ENCODE assay signal across 30 mouse cellular contexts in the genomic region with DNA sequence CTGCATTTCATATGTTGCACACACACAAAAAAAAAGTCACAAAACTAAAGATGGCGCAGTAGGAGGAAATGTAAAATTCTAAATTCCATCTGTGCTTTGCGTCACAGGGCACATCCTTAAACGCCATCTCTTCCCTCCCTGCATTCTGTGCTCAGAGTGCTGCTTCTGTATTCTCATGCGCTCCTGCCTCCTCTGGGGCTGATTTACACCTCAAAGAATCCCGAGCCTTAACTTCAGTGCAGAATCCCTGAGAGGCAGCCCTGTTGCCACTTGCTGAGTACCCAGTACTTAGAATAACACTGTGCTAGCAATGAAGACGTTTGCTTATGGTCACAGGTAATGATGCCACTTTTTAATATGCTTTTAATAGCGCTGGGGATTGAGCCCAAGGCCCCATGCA. TPM values are rescaled to one million over a fixed set of nuclear protein-coding genes. Genes with fewer than 3 reads are reported as not detected.
A peak's percentile ranks its signal among the peaks of the same experiment; 100 is the strongest.
DNase-seq lines count a peak whose midpoint lies in the region; ATAC-seq and TF ChIP-seq lines count a peak whose summit lies in the region.
"Had no signal": no experiment of that assay in that cellular context is flagged by ENCODE, and none has a peak within 500 bp of the region (broad histone marks: within the 10 kb centered on the region; RNA-seq: fewer than 3 reads in every experiment).

No protein-coding gene starts in this region.

- H3K36me3 ChIP-seq in midbrain, embryonic 14.5 days (ENCODE audit: control insufficient read depth, insufficient read depth, low read length) = no peaks in the 10 kb centered on the region
- no peaks in the 10 kb centered on the region for H3K36me3 ChIP-seq in midbrain, embryonic 15.5 days (replicated peaks)
- no peaks in the 10 kb centered on the region for H3K36me3 ChIP-seq in intestine, postnatal 0 days (ENCODE audit: control insufficient read depth, insufficient read depth)
- H3K36me3 ChIP-seq: embryonic facial prominence, embryonic 13.5 days; embryonic facial prominence, embryonic 15.5 days; forebrain, embryonic 10.5 days; forebrain, embryonic 12.5 days; G1E had no signal

- H3K4me1 ChIP-seq in midbrain, embryonic 14.5 days (ENCODE audit: control insufficient read depth, insufficient read depth, low read length) = no peaks in the 10 kb centered on the region
- 0 out of 2 replicates have a peak, but pooled peaks cover 3% of the 10 kb centered on the region for H3K4me1 ChIP-seq in midbrain, embryonic 15.5 days
- H3K4me1 ChIP-seq in intestine, postnatal 0 days (replicated peaks; ENCODE audit: control insufficient read depth, insufficient read depth, low read length) = no peaks in the 10 kb centered on the region
- H3K4me1 ChIP-seq: embryonic facial prominence, embryonic 15.5 days; forebrain, embryonic 10.5 days had no signal

- intact Hi-C loops in gastrocnemius, adult 2 months (cut with DNase I) = no loop called here

- no peaks in the 10 kb centered on the region for H3K9me3 ChIP-seq in midbrain, embryonic 14.5 days (ENCODE audit: control insufficient read depth, low read length)
- no peaks in the 10 kb centered on the region for H3K9me3 ChIP-seq in midbrain, embryonic 15.5 days
- H3K9me3 ChIP-seq in intestine, postnatal 0 days (ENCODE audit: control insufficient read depth) = no peaks in the 10 kb centered on the region
- H3K9me3 ChIP-seq: embryonic facial prominence, embryonic 13.5 days; embryonic facial prominence, embryonic 15.5 days; forebrain, embryonic 10.5 days; forebrain, embryonic 12.5 days had no signal

- ATAC-seq in midbrain, embryonic 14.5 days (ENCODE audit: low FRiP score, low TSS enrichment) = no peak
- ATAC-seq in midbrain, embryonic 15.5 days (replicated peaks) = no peak
- ATAC-seq in intestine, postnatal 0 days = no peak
- ATAC-seq: activated CD4-positive, CD25-positive, alpha-beta regulatory T cell, adult 4 months; CD4-positive, CD25-positive, alpha-beta regulatory T cell, adult 4 months; forebrain, embryonic 14.5 days; forebrain, embryonic 16.5 days; Patski had no signal

- no peak for TF ChIP-seq CTCF in gastrocnemius, adult 2 months (IDR thresholded peaks at IDR 0.05)
- TF ChIP-seq CTCF in intestine, postnatal 0 days (IDR thresholded peaks at IDR 0.05; ENCODE audit: low read depth) = no peak

- no peak overlapping the region for H3K9ac ChIP-seq in midbrain, embryonic 14.5 days (replicated peaks; ENCODE audit: low read length)
- H3K9ac ChIP-seq in midbrain, embryonic 15.5 days = no peak overlapping the region
- H3K9ac ChIP-seq in intestine, postnatal 0 days (ENCODE audit: low read depth, low read length) = no peak overlapping the region
- H3K9ac ChIP-seq: embryonic facial prominence, embryonic 13.5 days; embryonic facial prominence, embryonic 15.5 days; forebrain, embryonic 12.5 days had no signal

- DNase-seq in midbrain, embryonic 14.5 days = peak; percentile 34
- peak; percentile 62 for DNase-seq in R1 (ENCODE audit: low read depth, low spot score)
- no peak for DNase-seq in gastrocnemius, adult 2 months
- DNase-seq: adrenal gland, adult 8-10 months; adrenal gland, postnatal 14 days; adrenal gland, postnatal 36 days; B cell, adult 2 months; cerebellum, adult 18-20 months; cerebellum, adult 8-10 months; cerebellum, adult 9-11 months; cerebellum, postnatal 14 days; cerebellum, postnatal 36 days; embryo, embryonic 11 days had no signal

- H3K4me2 ChIP-seq in midbrain, embryonic 14.5 days (ENCODE audit: low read length) = no peak overlapping the region
- no peak overlapping the region for H3K4me2 ChIP-seq in midbrain, embryonic 15.5 days
- H3K4me2 ChIP-seq in intestine, postnatal 0 days (replicated peaks; ENCODE audit: low read depth) = no peak overlapping the region
- H3K4me2 ChIP-seq: embryonic facial prominence, embryonic 13.5 days; embryonic facial prominence, embryonic 15.5 days; forebrain, embryonic 12.5 days had no signal

- WGBS in midbrain, embryonic 14.5 days = 30% methylated on average over 7 of the region's 7 CpGs
- WGBS in midbrain, embryonic 15.5 days = 31% methylated on average over 7 of the region's 7 CpGs
- WGBS in intestine, postnatal 0 days = 44% methylated on average over 7 of the region's 7 CpGs

- no peaks in the 10 kb centered on the region for H3K27me3 ChIP-seq in midbrain, embryonic 14.5 days (ENCODE audit: control insufficient read depth, insufficient read depth, low read length)
- H3K27me3 ChIP-seq in midbrain, embryonic 15.5 days (replicated peaks) = no peaks in the 10 kb centered on the region
- no peaks in the 10 kb centered on the region for H3K27me3 ChIP-seq in intestine, postnatal 0 days (replicated peaks; ENCODE audit: control insufficient read depth, insufficient read depth, low read length)
- H3K27me3 ChIP-seq: CH12.LX; embryonic facial prominence, embryonic 15.5 days had no signal

- H3K27ac ChIP-seq in midbrain, embryonic 14.5 days (replicated peaks; ENCODE audit: low read depth, low read length) = no peak overlapping the region
- no peak overlapping the region for H3K27ac ChIP-seq in midbrain, embryonic 15.5 days
- no peak overlapping the region for H3K27ac ChIP-seq in gastrocnemius, adult 2 months
- H3K27ac ChIP-seq in intestine, postnatal 0 days (ENCODE audit: low read depth, low read length) = no peak overlapping the region
- H3K27ac ChIP-seq: embryonic facial prominence, embryonic 13.5 days; embryonic facial prominence, embryonic 15.5 days; forebrain, embryonic 10.5 days; forebrain, embryonic 12.5 days had no signal

- H3K4me3 ChIP-seq in midbrain, embryonic 14.5 days (replicated peaks; ENCODE audit: low read depth, low read length) = no peak overlapping the region
- no peak overlapping the region for H3K4me3 ChIP-seq in midbrain, embryonic 15.5 days
- no peak overlapping the region for H3K4me3 ChIP-seq in gastrocnemius, adult 2 months
- no peak overlapping the region for H3K4me3 ChIP-seq in intestine, postnatal 0 days (ENCODE audit: low read depth, low read length)
- H3K4me3 ChIP-seq: embryonic facial prominence, embryonic 13.5 days; embryonic facial prominence, embryonic 15.5 days; erythroblast, embryonic 14.5 days; forebrain, embryonic 10.5 days; forebrain, embryonic 12.5 days had no signal

RNA-seq across cellular contexts. Expression of a gene that starts 34.3 kb away (rescaled TPM):
- polyA plus RNA-seq in midbrain, embryonic 14.5 days (2014; fragmentation: Nextera tagmentation; extraction: Ambion mirVana) = 0.30 TPM in 1 of 2 replicates, not detected in the other
- polyA plus RNA-seq in midbrain, embryonic 15.5 days (2015; fragmentation: Nextera tagmentation; extraction: Ambion mirVana) = 0.22 TPM in 1 of 2 replicates, not detected in the other
- total RNA-seq in gastrocnemius, adult 2 months (2021) = not detected
- polyA plus RNA-seq in intestine, postnatal 0 days (2015; fragmentation: Nextera tagmentation; extraction: Ambion mirVana) = not detected in 2 replicates
- total RNA-seq: adrenal gland, adult 18-20 months; adrenal gland, adult 8-10 months; adrenal gland, postnatal 14 days; adrenal gland, postnatal 36 days; CH12.LX; common myeloid progenitor, adult 5-6 weeks; G1E had no signal
- polyA plus RNA-seq: activated CD4-positive, CD25-positive, alpha-beta regulatory T cell, adult 4 months; embryonic facial prominence, embryonic 11.5 days; embryonic facial prominence, embryonic 13.5 days; embryonic facial prominence, embryonic 15.5 days; erythroblast, embryonic 14.5 days; forebrain, embryonic 10.5 days; forebrain, embryonic 12.5 days; forebrain, embryonic 14.5 days; G1E; Patski had no signal
